Mouse (Mus musculus) neural tube, postnatal 0 days (tissue): ENCODE measurements around the gene Nit2. TPM values are rescaled to one million over a fixed set of nuclear protein-coding genes. Genes with fewer than 3 reads are reported as not detected.

Experiments
- polyA plus RNA-seq: library from polyadenylated mRNA; unstranded; fragments of >200 nt; fragmentation: Nextera tagmentation; extraction: Ambion mirVana; gene quantifications from 2 replicates; pipeline ENCODE4 v1.2.1, GENCODE M21; 2015

Gene Nit2
- polyA plus RNA-seq = 68.9 and 73.2 TPM in 2 replicates

GRCm38 (mm10) chr16:57166611-57167513, at the start of gene Nit2:
TSS of gene Nit2 (minus strand) at chr16:57167341.

DNA sequence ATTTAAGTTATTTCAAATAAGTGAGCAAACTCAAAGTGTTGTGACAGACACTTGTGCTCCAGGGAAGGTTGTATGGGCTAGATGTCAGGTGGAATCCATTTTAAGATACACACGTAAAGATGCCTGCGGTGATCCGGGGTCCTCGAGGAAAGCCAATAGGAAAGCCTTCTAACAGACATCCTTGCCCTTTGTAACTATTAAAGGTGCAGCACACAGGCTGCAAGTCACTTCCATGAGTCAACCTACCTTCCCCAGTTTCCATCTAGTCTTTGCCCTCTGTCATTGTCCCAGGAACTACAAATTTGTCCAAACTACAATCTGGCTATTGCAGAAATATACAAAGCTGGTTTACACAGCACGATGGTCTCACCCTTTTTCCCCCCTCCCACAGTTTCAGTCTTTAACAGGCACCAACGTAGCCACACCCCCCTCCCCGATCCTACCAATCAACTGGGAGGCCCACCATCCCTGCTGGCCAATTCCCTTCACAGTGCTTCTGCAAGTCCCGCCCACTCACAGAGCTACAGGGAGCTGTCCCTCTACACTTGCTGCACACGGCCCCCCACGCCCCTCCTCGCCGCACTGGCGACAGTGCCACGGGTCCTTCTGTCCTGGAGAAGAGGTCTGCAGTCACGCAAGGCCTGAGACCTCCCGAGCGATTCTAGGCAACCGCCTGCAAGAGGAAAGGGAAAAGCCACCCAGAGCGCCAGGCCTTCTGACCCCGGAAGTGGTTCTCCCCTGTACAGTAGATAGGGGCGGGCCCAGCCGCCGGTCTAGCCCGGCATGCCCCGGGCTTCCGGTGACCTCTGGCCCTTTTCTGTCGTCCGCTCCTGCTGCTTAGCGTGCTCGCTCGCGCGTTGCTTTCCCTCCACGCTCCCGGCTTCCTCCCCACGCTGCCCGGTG, 46.0 kb downstream of the Nit2 start, which contains the start of gene Tomm70a:
TSS of gene Tomm70a (plus strand) at position 791 of the 903 bp plus-strand sequence.

Other genes with a start within 250 kb of the Nit2 start
- gene Lnp1, start 239.3 kb downstream of the Nit2 start, polyA plus RNA-seq = 0.49 and 0.61 TPM in 2 replicates
- 0.13 and 0.15 TPM in 2 replicates for gene Tmem45a2, start 96.0 kb downstream of the Nit2 start, polyA plus RNA-seq
- 63.3 and 63.8 TPM in 2 replicates for gene Tomm70a, start 45.6 kb downstream of the Nit2 start, polyA plus RNA-seq
- 28.5 and 29.8 TPM in 2 replicates for gene Tbc1d23, start 64.2 kb upstream of the Nit2 start, polyA plus RNA-seq
- gene Tmem30c, start 125.5 kb upstream of the Nit2 start, polyA plus RNA-seq = 0.12 and 0.22 TPM in 2 replicates
- 2.7 and 3.2 TPM in 2 replicates for gene Filip1l, start 185.8 kb upstream of the Nit2 start, polyA plus RNA-seq